Mouse (Mus musculus) lung, embryonic 16.5 days (tissue): ENCODE data around the gene Spo11. TPM values are rescaled to one million over a fixed set of nuclear protein-coding genes. Genes with fewer than 3 reads are reported as not detected.

ENCODE experiments used
- ATAC-seq: fragments of 200-750 bp; cut with Nextera tagmentation; 2 replicates; pipeline ENCODE4 v1.8.0; 2017; ENCODE audit warnings: low read depth, mild to moderate bottlenecking, moderate library complexity
- H3K27ac ChIP-seq: fragments of 300-500 bp; sonication (generic); 2 replicates; pipeline ENCODE4 v1.5.1; 2014; ENCODE audit warnings: mild to moderate bottlenecking, control low read depth, low read length
- H3K27me3 ChIP-seq: fragments of 300-500 bp; sonication (generic); 2 replicates; pipeline ENCODE4 v1.6.1; 2014; ENCODE audit warnings: low read depth, low read length, mixed read lengths; ENCODE audit not compliant: control insufficient read depth, insufficient read depth
- H3K36me3 ChIP-seq: fragments of 300-500 bp; sonication (generic); 2 replicates; pipeline ENCODE4 v1.6.1; 2014; ENCODE audit warnings: low read length; ENCODE audit not compliant: control insufficient read depth, insufficient read depth
- H3K4me1 ChIP-seq: fragments of 300-500 bp; sonication (generic); replicated peaks from 2 replicates; pipeline ENCODE4 v1.6.1; 2014; ENCODE audit warnings: low read length, mixed read lengths; ENCODE audit not compliant: control insufficient read depth, insufficient read depth
- H3K4me2 ChIP-seq: fragments of 300-500 bp; sonication (generic); 2 replicates; pipeline ENCODE4 v1.6.1; 2014; ENCODE audit warnings: low read depth, low read length, control low read depth
- H3K4me3 ChIP-seq: fragments of 300-500 bp; sonication (generic); 2 replicates; pipeline ENCODE4 v1.5.1; 2014; ENCODE audit warnings: mild to moderate bottlenecking, low read length, control low read depth
- H3K9ac ChIP-seq: fragments of 300-500 bp; sonication (generic); 2 replicates; pipeline ENCODE4 v1.6.1; 2014; ENCODE audit warnings: low read length, control low read depth
- H3K9me3 ChIP-seq: fragments of 300-500 bp; sonication (generic); 2 replicates; pipeline ENCODE4 v1.6.1; 2016; ENCODE audit warnings: low read length; ENCODE audit not compliant: control insufficient read depth
- WGBS: fragments of 180-500 bp; shearing (Covaris S2); extraction: QIAGEN DNeasy Blood & Tissue Kit; methylation state at CpG from one replicate; pipeline ENCODE4 v1.1.7; 2014; 5-methylcytosine and 5-hydroxymethylcytosine counted together
- polyA plus RNA-seq: library from polyadenylated mRNA; unstranded; fragments of >200 nt; fragmentation: Nextera tagmentation; extraction: Ambion mirVana; gene quantifications from 2 replicates; pipeline ENCODE4 v1.2.1, GENCODE M21; 2015

Gene Spo11
- polyA plus RNA-seq, 1 experiment from 2014 or later, result 0.30 TPM

- Histone ChIP-seq H3K9ac (no peak overlapping the region), H3K4me1 (no peaks in the 10 kb centered on the region), H3K36me3 (peaks cover 9% of the 10 kb centered on the region; the same call in 1 of the 2 replicates), H3K4me2 (no peak overlapping the region), H3K27me3 (no peaks in the 10 kb centered on the region), H3K4me3 (no peak overlapping the region), H3K9me3 (no peaks in the 10 kb centered on the region), H3K27ac (no peak overlapping the region)
- no peak for ATAC-seq
- WGBS, result 18% methylated on average over 4 of the region's 4 CpGs
Measured at GRCm38 (mm10) chr2:173034998-173035397, 57.5 kb downstream of the Spo11 start.

- Histone ChIP-seq H3K9me3 (no peaks in the 10 kb centered on the region), H3K4me1 (no peaks in the 10 kb centered on the region), H3K27me3 (no peaks in the 10 kb centered on the region), H3K9ac (no peak overlapping the region), H3K4me3 (no peak overlapping the region), H3K36me3 (peaks cover 9% of the 10 kb centered on the region; the same call in 1 of the 2 replicates), H3K27ac (no peak overlapping the region), H3K4me2 (no peak overlapping the region)
- 89% methylated on average over 5 of the region's 5 CpGs for whole genome bisulfite sequencing
- ATAC-seq, result no peak
Measured at GRCm38 (mm10) chr2:173035653-173036052, 58.2 kb downstream of the Spo11 start.

- H3K36me3 ChIP-seq, result peaks cover 9% of the 10 kb centered on the region; the same call in 1 of the 2 replicates
- H3K27me3 ChIP-seq, result no peaks in the 10 kb centered on the region
- no peak overlapping the region for H3K4me2 ChIP-seq
- no peaks in the 10 kb centered on the region for H3K4me1 ChIP-seq
- H3K9me3 ChIP-seq, result no peaks in the 10 kb centered on the region
- 87% methylated on average over 5 of the region's 5 CpGs for WGBS
- no peak overlapping the region for H3K4me3 ChIP-seq
- no peak overlapping the region for H3K27ac ChIP-seq
- H3K9ac ChIP-seq, result no peak overlapping the region
- ATAC-seq, result no peak
Measured at GRCm38 (mm10) chr2:173036055-173036454, 58.6 kb downstream of the Spo11 start.

GRCm38 (mm10) chr2:173036611-173037010 lies 59.1 kb downstream of the Spo11 start:
- Histone ChIP-seq H3K4me2 (no peak overlapping the region), H3K4me1 (no peaks in the 10 kb centered on the region), H3K27ac (no peak overlapping the region), H3K9me3 (no peaks in the 10 kb centered on the region), H3K4me3 (no peak overlapping the region), H3K9ac (no peak overlapping the region), H3K36me3 (peaks cover 9% of the 10 kb centered on the region; the same call in 1 of the 2 replicates), H3K27me3 (no peaks in the 10 kb centered on the region)
- no peak for ATAC-seq
- 50% methylated on average over 4 of the region's 4 CpGs for WGBS

- H3K4me1 ChIP-seq, result no peaks in the 10 kb centered on the region
- no peak for ATAC-seq
- no peaks in the 10 kb centered on the region for H3K9me3 ChIP-seq
- H3K36me3 ChIP-seq, result peaks cover 8% of the 10 kb centered on the region; the same call in 1 of the 2 replicates
- H3K4me3 ChIP-seq, result no peak overlapping the region
- H3K9ac ChIP-seq, result no peak overlapping the region
- H3K27me3 ChIP-seq, result no peaks in the 10 kb centered on the region
- no peak overlapping the region for H3K27ac ChIP-seq
- H3K4me2 ChIP-seq, result no peak overlapping the region
- 65% methylated on average over 5 of the region's 5 CpGs for WGBS
Measured at GRCm38 (mm10) chr2:173037347-173037746, 59.8 kb downstream of the Spo11 start.

GRCm38 (mm10) chr2:173037827-173038607 lies 60.5 kb downstream of the Spo11 start:
- H3K9me3 ChIP-seq, result no peaks in the 10 kb centered on the region
- WGBS, result 66% methylated on average over 7 of the region's 7 CpGs
- no peak overlapping the region for H3K4me3 ChIP-seq
- ATAC-seq, result no peak; the same call in 1 of the 2 replicates
- H3K27me3 ChIP-seq, result no peaks in the 10 kb centered on the region
- no peaks in the 10 kb centered on the region for H3K4me1 ChIP-seq
- no peak overlapping the region for H3K9ac ChIP-seq
- H3K36me3 ChIP-seq, result peaks cover 7% of the 10 kb centered on the region; the same call in 1 of the 2 replicates
- no peak overlapping the region for H3K27ac ChIP-seq
- H3K4me2 ChIP-seq, result no peak overlapping the region

- no peak overlapping the region for H3K27ac ChIP-seq
- no peaks in the 10 kb centered on the region for H3K4me1 ChIP-seq
- no peak overlapping the region for H3K4me3 ChIP-seq
- H3K27me3 ChIP-seq, result no peaks in the 10 kb centered on the region
- no peaks in the 10 kb centered on the region for H3K9me3 ChIP-seq
- WGBS, result 77% methylated on average over 4 of the region's 4 CpGs
- H3K36me3 ChIP-seq, result no peaks in the 10 kb centered on the region
- no peak overlapping the region for H3K9ac ChIP-seq
- H3K4me2 ChIP-seq, result no peak overlapping the region
- ATAC-seq, result no peak
Measured at GRCm38 (mm10) chr2:173039041-173039440, 61.5 kb downstream of the Spo11 start.

- no peak overlapping the region for H3K9ac ChIP-seq
- H3K36me3 ChIP-seq, result no peaks in the 10 kb centered on the region
- no peaks in the 10 kb centered on the region for H3K27me3 ChIP-seq
- ATAC-seq, result no peak
- H3K9me3 ChIP-seq, result no peaks in the 10 kb centered on the region
- WGBS, result 84% methylated on average over 3 of the region's 3 CpGs
- no peak overlapping the region for H3K27ac ChIP-seq
- H3K4me3 ChIP-seq, result no peak overlapping the region
- H3K4me1 ChIP-seq, result no peaks in the 10 kb centered on the region
- no peak overlapping the region for H3K4me2 ChIP-seq
Measured at GRCm38 (mm10) chr2:173040803-173041202, 63.3 kb downstream of the Spo11 start.

GRCm38 (mm10) chr2:173041242-173041641 lies 63.7 kb downstream of the Spo11 start:
- Histone ChIP-seq H3K9ac (no peak overlapping the region), H3K27ac (no peak overlapping the region), H3K4me3 (no peak overlapping the region), H3K36me3 (no peaks in the 10 kb centered on the region), H3K4me2 (no peak overlapping the region), H3K4me1 (no peaks in the 10 kb centered on the region), H3K9me3 (no peaks in the 10 kb centered on the region), H3K27me3 (no peaks in the 10 kb centered on the region)
- ATAC-seq, result no peak
- 50% methylated on average over 5 of the region's 5 CpGs for WGBS
